Mouse (Mus musculus) thymus, adult 2 months (tissue): ENCODE results near the gene Hmgcs1. TPM values are rescaled to one million over a fixed set of nuclear protein-coding genes. Genes with fewer than 3 reads are reported as not detected.

Experiments used
- DNase-seq: peaks from one replicate; pipeline ENCODE4 v3.0.0; 2021
- H3K27ac ChIP-seq: fragments of 200-500 bp; 2 replicates; pipeline ENCODE4 v1.5.1; 2012; ENCODE audit warnings: low read length, control low read depth; ENCODE audit not compliant: control insufficient read depth, insufficient read depth
- H3K27me3 ChIP-seq: fragments of 200-500 bp; 2 replicates; pipeline ENCODE4 v1.6.1; 2012; ENCODE audit warnings: mild to moderate bottlenecking, low read length, moderate library complexity, mixed read lengths; ENCODE audit not compliant: control insufficient read depth, insufficient read depth
- H3K36me3 ChIP-seq: fragments of 200-500 bp; 2 replicates; pipeline ENCODE4 v1.6.1; 2012; ENCODE audit warnings: mild to moderate bottlenecking, low read length, moderate library complexity; ENCODE audit not compliant: control insufficient read depth, insufficient read depth
- H3K4me1 ChIP-seq: fragments of 200-500 bp; replicated peaks from 2 replicates; pipeline ENCODE4 v1.6.1; 2012; ENCODE audit warnings: low read length; ENCODE audit not compliant: control insufficient read depth, insufficient read depth
- H3K4me3 ChIP-seq: fragments of 200-500 bp; 2 replicates; pipeline ENCODE4 v1.5.1; 2012; ENCODE audit warnings: mild to moderate bottlenecking, low read length, control low read depth, moderate library complexity; ENCODE audit not compliant: control insufficient read depth, insufficient read depth
- CTCF ChIP-seq: fragments of 200-500 bp; IDR thresholded peaks from 2 replicates; pipeline ENCODE4 v1.5.1; 2012; ENCODE audit warnings: mild to moderate bottlenecking, control low read depth, low read length, moderate library complexity, borderline replicate concordance; ENCODE audit not compliant: control insufficient read depth, poor library complexity, insufficient read depth; ENCODE audit errors: extremely low read depth
- POLR2A ChIP-seq: fragments of 200-500 bp; IDR thresholded peaks from 2 replicates; pipeline ENCODE4 v1.6.1; 2012; ENCODE audit warnings: mild to moderate bottlenecking, low read length, control low read depth, moderate library complexity; ENCODE audit not compliant: control insufficient read depth, poor library complexity, insufficient read depth; ENCODE audit errors: extremely low read depth
- WGBS: fragments of 180-500 bp; shearing (Covaris S2); methylation state at CpG from one replicate; pipeline ENCODE4 v1.1.7; 2018; 5-methylcytosine and 5-hydroxymethylcytosine counted together
- polyA plus RNA-seq: library from polyadenylated mRNA; depleted of rRNA; stranded (reverse); fragments of >200 nt; gene quantifications from 2 replicates; pipeline ENCODE4 v1.2.3, GENCODE M21; 2012; rRNA removed

The Hmgcs1 gene
- polyA plus RNA-seq, 1 experiment, result 13.3 TPM

- H3K4me1 ChIP-seq, result peaks cover 15% of the 10 kb centered on the region
- H3K27me3 ChIP-seq, result no peaks in the 10 kb centered on the region
- 0% methylated on average over 16 of the region's 16 CpGs for WGBS
- peak overlapping the region; percentile 98 for H3K4me3 ChIP-seq
- H3K36me3 ChIP-seq, result peaks cover 5% of the 10 kb centered on the region; the same call in 1 of the 2 replicates
- H3K27ac ChIP-seq, result peak overlapping the region; percentile 94
- TF ChIP-seq CTCF (no peak), POLR2A (no peak)
- DNase-seq, result peak; percentile 78
Observed at GRCm38 (mm10) chr13:119755141-119755547, 65.0 kb downstream of the Hmgcs1 start.

DNA sequence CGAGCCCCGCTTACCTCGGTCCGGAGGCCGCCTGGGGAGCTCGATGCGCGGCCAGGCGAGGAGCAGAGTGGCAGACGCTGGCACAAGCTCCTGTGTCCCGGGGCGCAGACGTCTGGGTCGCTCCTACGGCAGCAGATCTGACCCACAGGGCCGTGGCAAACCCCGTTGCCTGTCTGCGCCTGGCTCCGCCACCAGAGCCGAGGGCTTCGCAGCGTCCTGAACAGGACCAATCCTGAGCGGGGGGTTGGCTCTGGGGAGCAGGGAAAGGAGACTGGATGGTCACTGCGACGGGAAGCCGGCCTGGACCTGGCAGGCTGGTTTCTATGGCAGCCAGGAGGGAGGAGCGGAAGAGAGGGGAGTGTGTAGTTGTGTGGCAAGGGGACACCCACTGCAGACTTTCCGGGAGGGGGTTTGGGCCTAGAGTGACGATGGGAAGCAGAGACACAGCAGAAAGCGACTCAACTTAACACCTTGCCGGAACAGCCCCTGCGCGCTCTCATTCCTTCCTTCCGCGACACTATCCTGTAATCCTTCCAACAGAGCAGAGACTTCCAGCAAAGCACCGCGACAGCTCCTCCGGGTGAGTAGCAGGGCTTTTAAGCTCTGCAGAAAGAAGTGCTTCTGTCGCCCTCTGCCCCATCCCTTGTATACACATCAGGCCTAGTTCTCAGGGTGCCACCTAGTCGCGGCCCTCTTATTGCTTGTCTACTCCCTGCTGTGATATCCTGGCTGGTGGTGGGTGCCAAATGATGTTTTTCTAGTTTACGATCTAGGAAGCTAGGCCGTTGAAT lies 65.7 kb downstream of the Hmgcs1 start, which contains the start of gene Nim1k:
Gene Nim1k (minus strand): TSS at position 202 of the 791 bp plus-strand sequence.
- 1% methylated on average over 43 of the region's 43 CpGs for WGBS
- peak; percentile 76 for DNase-seq
- peaks cover 7% of the 10 kb centered on the region; the same call in 1 of the 2 replicates for H3K36me3 ChIP-seq
- peaks cover 14% of the 10 kb centered on the region for H3K4me1 ChIP-seq
- H3K4me3 ChIP-seq, result peak within 1 kb of the TSS; percentile 98
- H3K27me3 ChIP-seq, result no peaks in the 10 kb centered on the region
- TF ChIP-seq CTCF (no peak), POLR2A (peak; percentile 69)
- H3K27ac ChIP-seq, result peak within 1 kb of the TSS; percentile 94

- TF ChIP-seq CTCF (no peak), POLR2A (no peak)
- peaks cover 14% of the 10 kb centered on the region for H3K4me1 ChIP-seq
- H3K27ac ChIP-seq, result peak overlapping the region; percentile 94
- no peaks in the 10 kb centered on the region for H3K27me3 ChIP-seq
- 80% methylated on average over 5 of the region's 5 CpGs for WGBS
- peak overlapping the region; percentile 23 for H3K4me3 ChIP-seq
- no peak for DNase-seq
- H3K36me3 ChIP-seq, result peaks cover 17% of the 10 kb centered on the region; the same call in 1 of the 2 replicates
Observed at GRCm38 (mm10) chr13:119756831-119757230, 66.7 kb downstream of the Hmgcs1 start.

Other genes starting within 250 kb of the Hmgcs1 start
- gene 4833420G17Rik, start 227.6 kb upstream of the Hmgcs1 start, polyA plus RNA-seq, result 69.9 and 74.0 TPM in 2 replicates
- 6.7 and 10.4 TPM in 2 replicates for gene Tmem267, start 202.3 kb upstream of the Hmgcs1 start, polyA plus RNA-seq
- 1.2 and 1.6 TPM in 2 replicates for gene 3110070M22Rik, start 202.0 kb upstream of the Hmgcs1 start, polyA plus RNA-seq
- gene Ccl28, start 66.6 kb upstream of the Hmgcs1 start, polyA plus RNA-seq, result 0.06 and 0.09 TPM in 2 replicates
- gene Nim1k, start 65.5 kb downstream of the Hmgcs1 start, polyA plus RNA-seq, result 5.5 and 5.8 TPM in 2 replicates
- gene Zfp131, start 100.5 kb downstream of the Hmgcs1 start, polyA plus RNA-seq, result 17.7 and 25.9 TPM in 2 replicates
- not detected in 2 replicates for gene AF067063, start 139.8 kb downstream of the Hmgcs1 start, polyA plus RNA-seq
- gene D13Ertd608e, start 145.6 kb downstream of the Hmgcs1 start, polyA plus RNA-seq, result 1.4 TPM in 1 of 2 replicates, not detected in the other
- not detected in 2 replicates for gene Tcstv1, start 204.4 kb downstream of the Hmgcs1 start, polyA plus RNA-seq
- not detected in 2 replicates for gene Gm21761, start 238.9 kb downstream of the Hmgcs1 start, polyA plus RNA-seq